Mouse (Mus musculus): ENCODE data around the gene Dph1.

DNA sequence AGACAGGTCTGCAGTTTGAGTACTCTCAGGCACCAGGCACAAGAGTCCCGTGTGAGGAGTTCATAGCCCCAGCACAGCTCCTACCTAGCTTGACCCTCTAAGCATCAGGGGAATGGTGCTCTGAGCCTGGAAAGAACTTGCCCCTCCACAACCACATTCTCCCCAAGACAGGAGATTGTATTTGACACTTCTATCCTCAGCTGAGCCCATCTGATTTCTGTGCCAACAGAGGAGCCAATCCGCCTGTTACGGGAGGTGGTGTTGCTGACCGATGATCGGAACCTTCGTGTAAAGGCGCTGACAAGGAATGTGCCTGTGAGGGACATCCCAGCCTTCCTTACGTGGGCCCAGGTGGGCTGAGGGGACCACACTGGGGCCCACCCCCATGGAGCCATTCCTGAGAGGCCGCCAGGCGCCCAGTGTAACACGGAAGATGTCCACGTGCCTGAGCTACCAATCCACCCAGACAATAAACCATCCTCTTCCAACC lies 28.4 kb downstream of the Dph1 start:
- TF ChIP-seq CTCF (IDR thresholded peaks at IDR 0.05; ENCODE audit: low read depth, low read length) (no peak), POLR2A (IDR thresholded peaks at IDR 0.05; ENCODE audit: borderline replicate concordance, low read depth, low read length) (no peak)

All from bone marrow macrophage, adult 2 months (primary cell).